Mouse (Mus musculus): Measurements from ENCODE around the gene Dcst2.

- TF ChIP-seq CTCF (conservative IDR thresholded peaks at IDR 0.05; ENCODE audit: low read length) (no peak), POU5F1 (IDR thresholded peaks at IDR 0.05; ENCODE audit: borderline replicate concordance, low read length) (no peak), NANOG (IDR thresholded peaks at IDR 0.05; ENCODE audit: borderline replicate concordance, low read length) (no peak)
These were observed 6.3 kb upstream of the Dcst2 start for GRCm38 (mm10) chr3:89355512-89355902.

All from E14TG2a.4 (cell line).